Mouse (Mus musculus): Measurements from ENCODE around the gene Grik2.

DNA sequence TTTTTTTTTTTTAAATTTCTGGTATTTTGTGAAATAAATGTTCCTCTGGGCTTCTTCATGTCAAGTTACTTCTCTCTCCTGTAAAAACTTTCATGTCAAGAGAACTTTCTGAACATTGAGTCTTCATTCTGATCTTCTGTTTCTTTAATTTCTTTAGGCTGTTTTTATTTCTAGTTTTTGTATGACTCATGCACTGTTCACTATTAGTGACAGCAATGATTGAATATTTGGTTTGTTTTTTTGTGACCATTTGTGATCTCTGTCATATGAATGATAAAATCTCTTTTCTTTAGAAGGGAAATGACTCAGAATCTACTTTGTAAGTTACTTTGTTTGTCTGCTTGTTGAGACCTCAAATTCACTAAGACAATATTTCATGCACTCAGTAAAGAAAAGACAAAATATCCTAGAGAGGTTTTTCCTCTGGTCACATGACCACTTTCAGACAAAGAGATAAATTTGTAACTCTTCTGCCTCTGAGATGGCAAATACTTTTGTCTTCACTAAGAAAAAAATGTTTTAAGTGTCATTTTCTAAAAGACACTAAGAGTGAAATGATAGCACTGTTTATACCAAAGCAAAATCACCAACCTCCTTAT lies 596.7 kb downstream of the Grik2 start:
- no peak for TF ChIP-seq CTCF (IDR thresholded peaks at IDR 0.05; ENCODE audit: borderline replicate concordance, extremely low read depth, insufficient read depth, insufficient read length)
- TF ChIP-seq POLR2A (IDR thresholded peaks at IDR 0.05; ENCODE audit: borderline replicate concordance, extremely low read depth, insufficient read depth, insufficient read length, poor library complexity, severe bottlenecking): no peak

Measured in brain, embryonic 14.5 days (tissue).